Mouse (Mus musculus) frontal cortex, postnatal 10 days (tissue): Measurements from ENCODE around the gene Eid2.
"Not testable (repeated sequence)": the region's sequence is repeated elsewhere in the genome, so short reads cannot be mapped to it uniquely, and the experiment has no call there.

ENCODE experiments used
- DNase-seq, 2 experiments: peaks; one replicate each; pipeline ENCODE4 v3.0.0; 2022; ENCODE audit warnings: low spot score in 2 of 2, mixed read lengths in 1 of 2

The Eid2 gene

GRCm38 (mm10) chr7:28267129-28268041 is at the start of gene Eid2:
Eid2 (plus strand) TSS chr7:28267881.
- DNase-seq, result peak; percentile 85 to 91

- DNase-seq, result peak; percentile 59 to 64
Measured at GRCm38 (mm10) chr7:28218951-28219740, 48.5 kb upstream of the Eid2 start.

- DNase-seq, result not testable (repeated sequence)
Measured at GRCm38 (mm10) chr7:28226836-28227235, 40.8 kb upstream of the Eid2 start.

- not testable (repeated sequence) for DNase-seq
Measured at GRCm38 (mm10) chr7:28227421-28227820, 40.3 kb upstream of the Eid2 start.

- DNase-seq, result not testable (repeated sequence)
Measured at GRCm38 (mm10) chr7:28243943-28244342, 23.7 kb upstream of the Eid2 start.

- DNase-seq, result no peak
Measured at GRCm38 (mm10) chr7:28248957-28249356, 18.7 kb upstream of the Eid2 start.

- DNase-seq, result no peak
Measured at GRCm38 (mm10) chr7:28251976-28252375, 15.7 kb upstream of the Eid2 start.

- no peak for DNase-seq
Measured at GRCm38 (mm10) chr7:28254591-28254990, 13.1 kb upstream of the Eid2 start.

GRCm38 (mm10) chr7:28255476-28255875 is 12.2 kb upstream of the Eid2 start:
- no peak for DNase-seq

GRCm38 (mm10) chr7:28262861-28263260 is 4.8 kb upstream of the Eid2 start:
- DNase-seq, result no peak

- DNase-seq, result peak in 1 of 2 experiments; percentile 30
Measured at GRCm38 (mm10) chr7:28263786-28264185, 3.9 kb upstream of the Eid2 start.

- no peak for DNase-seq
Measured at GRCm38 (mm10) chr7:28265391-28265790, 2.3 kb upstream of the Eid2 start.

GRCm38 (mm10) chr7:28268042-28268531 is 406 bp downstream of the Eid2 start:
- DNase-seq, result peak in 1 of 2 experiments; percentile 58

- no peak for DNase-seq
Measured at GRCm38 (mm10) chr7:28268576-28268975, 895 bp downstream of the Eid2 start.

GRCm38 (mm10) chr7:28269355-28269754 is 1.7 kb downstream of the Eid2 start:
- no peak for DNase-seq

GRCm38 (mm10) chr7:28271761-28272160 is 4.1 kb downstream of the Eid2 start:
- DNase-seq, result no peak

GRCm38 (mm10) chr7:28277237-28277614 is 9.5 kb downstream of the Eid2 start:
- DNase-seq, result no peak

- DNase-seq, result peak; percentile 88 to 96
Measured at GRCm38 (mm10) chr7:28277615-28278278, 10.1 kb downstream of the Eid2 start, which contains the start of gene Eid2b. Eid2b (plus strand) TSS chr7:28277739.

GRCm38 (mm10) chr7:28278279-28278652 is 10.6 kb downstream of the Eid2 start:
- DNase-seq, result no peak

- DNase-seq, result no peak
Measured at GRCm38 (mm10) chr7:28280630-28281029, 12.9 kb downstream of the Eid2 start.

GRCm38 (mm10) chr7:28290165-28290564 is 22.5 kb downstream of the Eid2 start:
- no peak for DNase-seq
